Mouse (Mus musculus) adrenal gland, postnatal 10 days (tissue): ENCODE data around the gene Alpk1. TPM values are rescaled to one million over a fixed set of nuclear protein-coding genes. Genes with fewer than 3 reads are reported as not detected.

Experiments used
- DNase-seq: peaks from one replicate; pipeline ENCODE4 v3.0.0; 2021; ENCODE audit warnings: mixed read lengths
- total RNA-seq, 2 experiments: library from RNA; stranded (reverse); gene quantifications; 2 replicates each; pipeline ENCODE4 v1.2.3; 2021

The Alpk1 gene
- total RNA-seq, 2 experiments from 2014 or later: 6.7 to 7.0 TPM

- DNase-seq: no peak
Observed at GRCm38 (mm10) chr3:127694802-127695771, 85.2 kb downstream of the Alpk1 start.

GRCm38 (mm10) chr3:127691230-127691629 lies 89.1 kb downstream of the Alpk1 start:
- DNase-seq: no peak

GRCm38 (mm10) chr3:127679703-127680102 lies 100.6 kb downstream of the Alpk1 start:
- no peak for DNase-seq

GRCm38 (mm10) chr3:127661646-127662531 lies 118.4 kb downstream of the Alpk1 start:
- no peak for DNase-seq

GRCm38 (mm10) chr3:127660712-127661111 lies 119.6 kb downstream of the Alpk1 start:
- no peak for DNase-seq

GRCm38 (mm10) chr3:127651742-127652653 lies 128.3 kb downstream of the Alpk1 start:
- DNase-seq: no peak

- no peak for DNase-seq
Observed at GRCm38 (mm10) chr3:127646156-127646825, 134.0 kb downstream of the Alpk1 start.

GRCm38 (mm10) chr3:127642211-127642610 lies 138.1 kb downstream of the Alpk1 start:
- no peak for DNase-seq

- no peak for DNase-seq
Observed at GRCm38 (mm10) chr3:127640762-127641700, 139.3 kb downstream of the Alpk1 start.

GRCm38 (mm10) chr3:127639875-127640761 lies 140.2 kb downstream of the Alpk1 start:
- DNase-seq: peak; percentile 48

GRCm38 (mm10) chr3:127634984-127635349 lies 145.4 kb downstream of the Alpk1 start:
- DNase-seq: no peak

GRCm38 (mm10) chr3:127634101-127634983 lies 146.0 kb downstream of the Alpk1 start:
- DNase-seq: peak; percentile 88

GRCm38 (mm10) chr3:127633080-127634032 lies 147.0 kb downstream of the Alpk1 start, which contains the start of gene Neurog2:
TSS of gene Neurog2 (plus strand) at chr3:127633135.
- DNase-seq: peak; percentile 23

GRCm38 (mm10) chr3:127632531-127632930 lies 147.8 kb downstream of the Alpk1 start:
- peak; percentile 33 for DNase-seq

GRCm38 (mm10) chr3:127631582-127631981 lies 148.7 kb downstream of the Alpk1 start:
- DNase-seq: no peak

GRCm38 (mm10) chr3:127630735-127631372 lies 149.5 kb downstream of the Alpk1 start:
- no peak for DNase-seq
